In the genomic region with DNA sequence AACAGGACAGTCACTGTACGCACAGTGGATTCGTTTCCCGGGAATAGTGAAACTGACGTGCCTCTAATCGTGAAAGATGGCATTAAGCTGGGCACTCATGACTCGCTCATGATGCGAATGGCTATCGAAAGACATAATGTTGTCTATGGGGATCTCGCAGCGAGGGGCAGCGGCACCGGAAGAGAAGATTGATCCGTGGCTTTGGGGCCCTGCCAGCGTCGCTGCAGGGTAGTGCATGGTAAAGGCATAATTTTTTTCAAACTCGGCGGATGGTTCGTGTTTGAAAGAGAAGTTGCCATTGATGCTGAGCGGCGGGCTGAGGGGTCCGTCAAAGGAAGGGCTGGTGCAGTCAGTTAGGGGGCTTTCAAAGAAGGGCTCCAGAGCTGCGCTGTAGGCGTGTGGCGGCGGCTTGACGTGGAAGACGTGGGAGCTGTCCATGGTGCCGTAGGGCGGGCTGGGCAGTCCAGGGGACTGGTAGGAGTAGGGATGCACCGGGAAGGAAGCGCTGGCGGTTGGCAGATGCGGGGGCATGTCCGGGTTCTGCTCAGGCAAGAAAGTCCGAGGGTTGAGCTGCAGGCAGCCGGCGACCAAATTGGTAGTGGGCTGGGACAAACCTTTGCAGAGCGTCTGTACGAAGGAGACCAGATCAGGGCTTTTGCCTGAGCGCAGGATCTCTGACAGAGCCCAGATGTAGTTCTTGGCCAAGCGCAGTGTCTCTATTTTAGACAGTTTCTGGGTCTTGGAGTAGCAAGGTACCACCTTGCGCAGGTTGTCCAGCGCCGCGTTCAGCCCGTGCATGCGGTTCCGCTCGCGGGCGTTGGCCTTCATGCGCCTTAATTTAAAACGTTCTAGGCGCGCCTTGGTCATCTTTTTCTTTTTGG, we compare ENCODE assay signal across 8 mouse cellular contexts. TPM values are rescaled to one million over a fixed set of nuclear protein-coding genes. Genes with fewer than 3 reads are reported as not detected.
DNase-seq lines count a peak whose midpoint lies in the region; ATAC-seq lines count a peak whose summit lies in the region.

No protein-coding gene starts in this region.

- H3K4me2 ChIP-seq in hindbrain, embryonic 16.5 days (ENCODE audit: low read length): peak overlapping the region; percentile 85

- intact Hi-C loops in left cerebral cortex, postnatal 36 days (cut with DNase I): loop anchor here (2.0 to 5.0 kb wide), 2 partner anchors 25 to 582 kb away; no protein-coding TSS in a partner anchor

- H3K27me3 ChIP-seq in hindbrain, embryonic 16.5 days (replicated peaks; ENCODE audit: control insufficient read depth, insufficient read depth, low read length): peaks cover 10% of the 10 kb centered on the region; the same call in 1 of the 2 replicates
- H3K27me3 ChIP-seq in megakaryocyte, embryonic 14.5 days (replicated peaks): peaks cover 55% of the 10 kb centered on the region

- peak overlapping the region; percentile 70 for H3K27ac ChIP-seq in hindbrain, embryonic 16.5 days (ENCODE audit: low read depth, low read length)

- peak; percentile 64 for ATAC-seq in frontal cortex, adult (ENCODE audit: low TSS enrichment)
- peak; percentile 62 for ATAC-seq in hindbrain, embryonic 16.5 days

- H3K36me3 ChIP-seq in hindbrain, embryonic 16.5 days (ENCODE audit: control insufficient read depth, insufficient read depth, low read length): no peaks in the 10 kb centered on the region
- H3K36me3 ChIP-seq in megakaryocyte, embryonic 14.5 days (replicated peaks; ENCODE audit: low read length): no peaks in the 10 kb centered on the region

- peaks cover 7% of the 10 kb centered on the region for H3K4me1 ChIP-seq in hindbrain, embryonic 16.5 days (ENCODE audit: control insufficient read depth, insufficient read depth, low read depth, low read length)
- H3K4me1 ChIP-seq in megakaryocyte, embryonic 14.5 days: peaks cover 25% of the 10 kb centered on the region

- peak overlapping the region; percentile 50 for H3K4me3 ChIP-seq in hindbrain, embryonic 16.5 days (ENCODE audit: low read length)
- H3K4me3 ChIP-seq in megakaryocyte, embryonic 14.5 days (replicated peaks): peak overlapping the region; percentile 92

- DNase-seq in adrenal gland, adult 18-20 months (ENCODE audit: low spot score in 2 of 2): peak; percentile 51 to 65
- DNase-seq in cerebellum, adult 9-10 months: peak; percentile 80
- peak; percentile 65 to 72 for DNase-seq in left cerebral cortex, postnatal 36 days (ENCODE audit: low spot score in 2 of 2)
- peak; percentile 68 for DNase-seq in right cerebral cortex, postnatal 14 days
- DNase-seq in natural killer cell, adult 2 months (ENCODE audit: low spot score in 2 of 2): no peak

- peak overlapping the region; percentile 61 for H3K9ac ChIP-seq in hindbrain, embryonic 16.5 days (ENCODE audit: low read depth, low read length)

- 1% methylated on average over 55 of the region's 55 CpGs for WGBS in hindbrain, embryonic 16.5 days

- H3K9me3 ChIP-seq in hindbrain, embryonic 16.5 days (ENCODE audit: control insufficient read depth, low read length): no peaks in the 10 kb centered on the region
- peaks cover 11% of the 10 kb centered on the region; the same call in 1 of the 2 replicates for H3K9me3 ChIP-seq in megakaryocyte, embryonic 14.5 days

RNA-seq across cellular contexts. Expression of a gene that starts 2.4 kb away (rescaled TPM):
- not detected for total RNA-seq in adrenal gland, adult 18-20 months (2021)
- polyA plus RNA-seq in hindbrain, embryonic 16.5 days (2015; fragmentation: Nextera tagmentation; extraction: Ambion mirVana): 42.8 and 49.2 TPM in 2 replicates
- 10 to 100 TPM; 14.6 to 18.9 TPM for total RNA-seq in left cerebral cortex, postnatal 36 days (2021)
- not detected in 2 replicates for polyA plus RNA-seq in megakaryocyte, embryonic 14.5 days (2012; ENCODE audit: insufficient read depth, low replicate concordance)

RNA-seq across cellular contexts. Expression of a gene that starts 2.4 kb away (rescaled TPM):
- 1 to 10 TPM; 2.5 to 4.2 TPM for total RNA-seq in adrenal gland, adult 18-20 months (2021)
- polyA plus RNA-seq in hindbrain, embryonic 16.5 days (2015; fragmentation: Nextera tagmentation; extraction: Ambion mirVana): 2.1 and 2.6 TPM in 2 replicates
- total RNA-seq in left cerebral cortex, postnatal 36 days (2021): 1 to 10 TPM; 3.0 to 6.7 TPM
- not detected in 2 replicates for polyA plus RNA-seq in megakaryocyte, embryonic 14.5 days (2012; ENCODE audit: insufficient read depth, low replicate concordance)

Comparison
In these comparisons a context has a peak if more than half of its experiments do, and no peak if none do; other contexts are left out.
1. DNase-seq: peak in adrenal gland, adult 18-20 months (2 of 2), cerebellum, adult 9-10 months (single experiment), left cerebral cortex, postnatal 36 days (2 of 2) and right cerebral cortex, postnatal 14 days (single experiment); none in natural killer cell, adult 2 months (0 of 2).
2. RNA of a gene that starts 2.4 kb away (total RNA-seq): 14.6 to 18.9 TPM in left cerebral cortex, postnatal 36 days; not detected in adrenal gland, adult 18-20 months; every median in the first group is over 10 times any median in the second.